Mouse (Mus musculus) CH12.LX (cell line): Measurements from ENCODE around the gene Ddah1. TPM values are rescaled to one million over a fixed set of nuclear protein-coding genes. Genes with fewer than 3 reads are reported as not detected.

ENCODE experiments used
- DNase-seq: peaks from one replicate; pipeline ENCODE4 v3.0.0-alpha.2; 2013; ENCODE audit errors: extremely low read depth
- H3K27ac ChIP-seq: 2 replicates; pipeline ENCODE4 v1.5.1; 2012; ENCODE audit warnings: low read depth, mild to moderate bottlenecking, control low read depth, moderate library complexity; ENCODE audit not compliant: insufficient read depth
- H3K27me3 ChIP-seq: replicated peaks from 2 replicates; pipeline ENCODE3; 2012; ENCODE audit warnings: inconsistent platforms
- H3K36me3 ChIP-seq, 2 experiments: replicated peaks in 1 of 2; 2 replicates each; pipeline versions ENCODE3 to v1.6.1; 2012; ENCODE audit warnings: inconsistent platforms in 1 of 2, low read length in 1 of 2, mild to moderate bottlenecking in 1 of 2, mixed read lengths in 1 of 2, moderate library complexity in 1 of 2; ENCODE audit not compliant: control insufficient read depth in 1 of 2, insufficient read depth in 1 of 2
- H3K4me1 ChIP-seq, 2 experiments: 2 replicates each; pipeline ENCODE4 v1.6.1; 2012; ENCODE audit warnings: inconsistent platforms in 1 of 2, moderate library complexity in 1 of 2; ENCODE audit not compliant: insufficient read depth in 2 of 2, control insufficient read depth in 1 of 2
- H3K4me2 ChIP-seq: 2 replicates; pipeline ENCODE4 v1.6.1; 2012; ENCODE audit warnings: low read depth, mild to moderate bottlenecking, control low read depth; ENCODE audit not compliant: poor library complexity, insufficient read depth, severe bottlenecking
- H3K4me3 ChIP-seq, 3 experiments: fragments of 150-350 bp in 1 of 3; sonication (generic) in 1 of 3; replicated peaks in 1 of 3; 2 replicates each; pipeline versions ENCODE3 to v1.5.1; 2011 to 2012; ENCODE audit warnings: low read depth in 2 of 3, low read length in 2 of 3, mild to moderate bottlenecking in 2 of 3, moderate library complexity in 2 of 3, control low read depth in 1 of 3, improper control_type of control experiment in 1 of 3, inconsistent platforms in 1 of 3, mixed read lengths in 1 of 3; ENCODE audit not compliant: poor library complexity in 1 of 3
- H3K79me2 ChIP-seq: replicated peaks from 2 replicates; pipeline ENCODE4 v1.6.1; 2012; ENCODE audit warnings: mild to moderate bottlenecking, moderate library complexity; ENCODE audit not compliant: control insufficient read depth, poor library complexity, insufficient read depth, severe bottlenecking; ENCODE audit errors: extremely low read depth
- H3K9ac ChIP-seq: 2 replicates; pipeline ENCODE4 v1.6.1; 2012; ENCODE audit warnings: low read depth, mild to moderate bottlenecking, control low read depth, moderate library complexity; ENCODE audit not compliant: insufficient read depth
- H3K9me3 ChIP-seq: replicated peaks from 2 replicates; pipeline ENCODE3; 2012; ENCODE audit warnings: low read length, inconsistent platforms, mixed read lengths
- E2F4 ChIP-seq: IDR thresholded peaks from 2 replicates; pipeline ENCODE4 v1.6.1; 2011; ENCODE audit warnings: low read depth, low read length, improper control_type of control experiment; ENCODE audit not compliant: insufficient replicate concordance
- EP300 ChIP-seq: IDR thresholded peaks from 2 replicates; pipeline ENCODE4 v1.6.1; 2011; ENCODE audit warnings: low read length, improper control_type of control experiment
- ETS1 ChIP-seq: conservative IDR thresholded peaks from 2 replicates; pipeline ENCODE4 v1.6.1; 2012; ENCODE audit warnings: low read depth, mild to moderate bottlenecking, inconsistent platforms, low read length, improper control_type of control experiment, moderate library complexity
- IRF4 ChIP-seq: IDR thresholded peaks from 2 replicates; pipeline ENCODE4 v1.6.1; 2014; ENCODE audit warnings: low read depth, mild to moderate bottlenecking, inconsistent platforms, low read length, improper control_type of control experiment
- JUN ChIP-seq: IDR thresholded peaks from 2 replicates; pipeline ENCODE4 v1.6.1; 2011; ENCODE audit warnings: low read depth, mild to moderate bottlenecking, low read length, improper control_type of control experiment, moderate library complexity; ENCODE audit not compliant: insufficient read depth
- MAX ChIP-seq: IDR thresholded peaks from 2 replicates; pipeline ENCODE4 v1.6.1; 2011; ENCODE audit warnings: low read length, improper control_type of control experiment
- MEF2A ChIP-seq: IDR thresholded peaks from 2 replicates; pipeline ENCODE4 v1.6.1; 2014; ENCODE audit warnings: low read depth, mild to moderate bottlenecking, inconsistent platforms, low read length, improper control_type of control experiment, borderline replicate concordance
- MYC ChIP-seq: IDR thresholded peaks from 2 replicates; pipeline ENCODE4 v1.6.1; 2011; ENCODE audit warnings: low read depth, mild to moderate bottlenecking, improper control_type of control experiment, low read length
- NRF1 ChIP-seq: IDR thresholded peaks from 2 replicates; pipeline ENCODE4 v1.6.1; 2014; ENCODE audit warnings: low read depth, mild to moderate bottlenecking, inconsistent platforms, low read length, improper control_type of control experiment, moderate library complexity
- PAX5 ChIP-seq: IDR thresholded peaks from 2 replicates; pipeline ENCODE4 v1.6.1; 2012; ENCODE audit warnings: low read length, inconsistent platforms, mixed read lengths
- POLR2AphosphoS2 ChIP-seq: IDR thresholded peaks from 2 replicates; pipeline ENCODE4 v1.6.1; 2011; ENCODE audit warnings: low read depth, low read length, improper control_type of control experiment
- RAD21 ChIP-seq: IDR thresholded peaks from 2 replicates; pipeline ENCODE4 v1.6.1; 2011; ENCODE audit warnings: low read depth, mild to moderate bottlenecking, low read length, improper control_type of control experiment, moderate library complexity
- SIN3A ChIP-seq: IDR thresholded peaks from 2 replicates; pipeline ENCODE4 v1.6.1; 2012; ENCODE audit warnings: low read length, improper control_type of control experiment, inconsistent platforms
- ZMIZ1 ChIP-seq: IDR thresholded peaks from 2 replicates; pipeline ENCODE4 v1.6.1; 2012; ENCODE audit warnings: low read depth, mild to moderate bottlenecking, inconsistent platforms, low read length, improper control_type of control experiment
- ZNF384 ChIP-seq: IDR thresholded peaks from 2 replicates; pipeline ENCODE4 v1.6.1; 2012; ENCODE audit warnings: low read depth, low read length, improper control_type of control experiment, inconsistent platforms
- dilution Hi-C: fragments of 300-500 bp; cut with MboI; formaldehyde crosslinking; loops from 2 replicates; pipeline ENCODE4 v1.14.3; 2020; ENCODE audit warnings: low sequenced_read_pairs; ENCODE audit not compliant: extremely low pct_unique_long_range_greater_than_20kb, extremely low pct_ligation_motif_present
- in situ Hi-C: fragments of 300-500 bp; cut with MboI; formaldehyde crosslinking; loops from 3 replicates; pipeline ENCODE4 v1.14.3; 2019; ENCODE audit warnings: low sequenced_read_pairs, low pct_ligation_motif_present, low pct_unique_long_range_greater_than_20kb, mixed read lengths
- polyA plus RNA-seq: library from polyadenylated mRNA; unstranded; fragments of >175 nt; gene quantifications from 2 replicates; pipeline ENCODE4 v1.2.1, GENCODE M21; 2012; ENCODE audit warnings: low read depth; ENCODE audit not compliant: insufficient read length
- total RNA-seq, 2 experiments: library from RNA; depleted of rRNA; stranded (reverse); fragments of 300-350 nt in 1 of 2; fragments of >200 nt in 1 of 2; gene quantifications; 2 replicates each; pipeline ENCODE4 v1.2.3; 2012 to 2014

Ddah1 gene
- total and polyA plus RNA-seq, 3 experiments, result not detected

- H3K27ac ChIP-seq, result no peak overlapping the region
- no peak for DNase-seq
- dilution Hi-C loops, result no loop called here
- no peak overlapping the region for H3K4me3 ChIP-seq
- H3K27me3 ChIP-seq, result no peaks in the 10 kb centered on the region
- H3K9me3 ChIP-seq, result no peaks in the 10 kb centered on the region
- no peaks in the 10 kb centered on the region for H3K36me3 ChIP-seq
- peaks cover 3 to 8% of the 10 kb centered on the region in 2 experiments; a peak in 3 of 4 replicates for H3K4me1 ChIP-seq
- no peak overlapping the region for H3K9ac ChIP-seq
- H3K4me2 ChIP-seq, result no peak overlapping the region
- H3K79me2 ChIP-seq, result no peaks in the 10 kb centered on the region
- in situ Hi-C loops, result no loop called here
- TF ChIP-seq ZMIZ1 (no peak), MEF2A (no peak), RAD21 (no peak), MAX (no peak), JUN (no peak), NRF1 (no peak), ETS1 (no peak)
Measured at GRCm38 (mm10) chr3:145827191-145828045, 68.9 kb downstream of the Ddah1 start.

- Histone ChIP-seq H3K4me3 (no peak overlapping the region), H3K9ac (no peak overlapping the region), H3K4me1 (peaks cover 6 to 14% of the 10 kb centered on the region in 2 experiments), H3K4me2 (no peak overlapping the region), H3K27me3 (no peaks in the 10 kb centered on the region), H3K9me3 (no peaks in the 10 kb centered on the region)
- no peak for DNase-seq
- TF ChIP-seq PAX5 (no peak), POLR2AphosphoS2 (no peak), IRF4 (no peak), EP300 (no peak), SIN3A (no peak), E2F4 (no peak), ZNF384 (no peak), MYC (no peak)
- TF ChIP-seq, all 38 proteins: peak for 0
- dilution Hi-C loops (no loop called here), in situ Hi-C loops (no loop called here)
- no peaks in the 10 kb centered on the region for H3K79me2 ChIP-seq
- no peaks in the 10 kb centered on the region for H3K36me3 ChIP-seq
- H3K27ac ChIP-seq, result no peak overlapping the region
Measured at GRCm38 (mm10) chr3:145828906-145829305, 70.4 kb downstream of the Ddah1 start.
